Mouse (Mus musculus): ENCODE data around the gene Ear10.
"Not testable (repeated sequence)": the region's sequence is repeated elsewhere in the genome, so short reads cannot be mapped to it uniquely, and the experiment has no call there.

Gene Ear10

DNA sequence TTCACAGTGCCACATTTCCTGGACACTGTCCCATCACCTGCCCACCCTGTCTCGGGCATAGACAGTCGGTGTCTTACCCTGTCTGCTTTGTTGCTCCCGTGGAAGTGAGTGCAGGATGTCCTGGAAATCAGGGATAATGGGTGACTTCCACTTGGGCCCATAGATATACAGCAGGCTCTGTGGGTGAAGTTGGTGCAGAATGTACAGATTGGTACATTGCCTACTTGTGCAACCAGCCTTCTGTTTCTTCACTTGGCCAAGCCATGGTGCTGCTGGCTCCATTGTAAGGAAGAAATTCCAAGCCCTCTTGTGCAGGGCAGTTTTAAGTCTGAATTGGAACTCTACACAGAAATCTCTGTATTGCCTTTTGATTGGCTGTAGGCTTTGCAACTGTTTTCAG lies at the start of gene Ear10:
Ear10 (minus strand) TSS at position 101 of the 400 bp plus-strand sequence.
- DNase-seq: not testable (repeated sequence)

DNA sequence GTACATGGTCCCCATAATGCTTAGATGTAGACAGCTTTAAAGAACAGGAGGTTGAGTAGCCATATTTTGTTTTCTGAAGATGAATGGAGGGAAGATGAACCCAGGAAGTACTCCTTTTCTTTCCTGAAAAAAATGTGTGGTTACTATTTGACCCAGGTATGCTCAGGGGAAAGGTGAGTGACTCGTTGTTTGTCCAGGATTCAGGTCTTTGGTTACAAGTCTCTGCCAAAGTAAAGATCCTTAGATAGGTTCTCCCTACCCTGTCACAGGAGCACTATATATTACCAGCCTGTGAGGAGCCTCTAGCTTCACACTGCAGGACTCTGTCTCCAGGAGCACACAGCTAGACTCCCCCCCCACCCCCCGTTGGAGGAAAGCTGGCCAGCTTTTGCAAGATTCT lies 33.4 kb upstream of the Ear10 start, which contains the start of gene Ang5:
Ang5 (plus strand) TSS at position 301 of the 400 bp plus-strand sequence.
- not testable (repeated sequence) for DNase-seq

DNA sequence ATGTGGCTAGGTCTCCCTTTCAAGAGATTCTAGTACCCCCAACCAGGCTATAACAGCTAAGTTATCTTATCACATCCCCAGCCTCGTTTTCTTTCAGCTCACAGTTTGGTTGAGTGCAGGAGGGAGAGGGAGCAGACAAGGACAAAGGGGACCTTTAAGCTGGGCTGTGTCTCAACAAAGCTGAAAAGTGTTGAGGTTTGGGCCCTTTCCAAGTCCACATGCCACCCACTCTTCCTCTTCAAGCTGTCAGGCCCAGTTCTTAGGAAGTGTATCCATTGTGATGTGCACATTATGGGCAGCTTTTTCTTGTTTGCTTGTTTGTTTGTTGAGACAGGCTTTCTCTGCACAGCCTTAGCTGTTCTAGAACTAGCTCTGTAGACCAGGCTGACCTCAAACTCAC lies 31.7 kb upstream of the Ear10 start:
- not testable (repeated sequence) for DNase-seq

DNA sequence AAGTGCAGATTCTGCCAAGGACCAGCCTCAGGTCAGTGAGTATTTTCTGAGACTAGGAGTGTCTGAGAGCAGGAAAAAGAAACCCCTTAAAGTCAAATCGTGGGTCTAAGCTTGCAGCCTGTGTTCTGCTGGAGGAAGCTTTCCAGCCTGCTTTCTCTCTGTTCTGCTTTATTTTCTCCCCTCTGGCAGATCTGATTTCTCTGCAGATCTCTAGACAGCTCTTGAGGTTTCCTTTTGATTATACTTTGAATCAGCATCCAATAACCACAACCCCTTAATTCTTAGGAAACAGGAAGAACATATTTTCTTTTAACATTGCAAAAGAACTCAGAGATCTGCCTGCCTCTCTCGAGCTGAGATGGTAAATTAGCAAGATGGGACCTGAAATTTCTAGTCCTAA lies 30.0 kb upstream of the Ear10 start:
- not testable (repeated sequence) for DNase-seq

DNA sequence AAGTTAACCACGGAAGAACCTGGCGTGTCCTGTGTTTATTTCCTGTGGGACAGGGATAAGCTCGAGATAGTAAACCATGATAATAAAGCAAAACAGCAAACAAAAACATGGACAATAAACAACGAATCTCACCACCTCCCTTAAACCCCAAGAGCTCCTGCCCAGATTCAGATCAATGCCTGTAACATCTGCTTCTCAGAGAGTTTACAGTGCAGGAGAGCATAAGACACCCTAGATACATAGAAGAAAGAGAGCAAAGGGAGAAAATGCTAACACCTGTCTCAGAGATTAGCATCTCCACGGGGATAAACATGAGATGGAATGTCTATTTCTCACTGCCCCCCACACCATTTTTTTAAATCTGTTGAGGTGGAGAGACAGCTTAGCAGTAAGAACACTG lies 10.0 kb upstream of the Ear10 start:
- not testable (repeated sequence) for DNase-seq

DNA sequence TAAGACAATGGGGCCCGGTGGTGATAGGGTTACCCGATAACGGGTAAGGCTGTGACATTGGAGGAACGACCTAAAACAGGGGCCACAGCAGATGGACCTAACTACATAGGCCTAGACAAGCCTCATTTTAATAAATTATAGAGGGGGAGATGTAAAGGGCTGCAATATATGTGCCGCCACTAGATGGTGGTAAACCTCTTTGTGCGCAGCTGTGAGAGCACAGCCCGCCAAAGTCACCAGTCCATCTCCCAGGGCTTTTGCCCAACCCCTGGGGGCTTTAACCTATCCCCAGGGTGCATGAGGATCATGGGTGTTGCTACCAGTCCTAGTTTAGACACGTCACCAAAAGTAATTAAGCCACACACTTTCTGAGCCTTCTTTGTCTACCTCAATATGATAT lies 9.6 kb upstream of the Ear10 start:
- DNase-seq: peak; percentile 4 to 13

DNA sequence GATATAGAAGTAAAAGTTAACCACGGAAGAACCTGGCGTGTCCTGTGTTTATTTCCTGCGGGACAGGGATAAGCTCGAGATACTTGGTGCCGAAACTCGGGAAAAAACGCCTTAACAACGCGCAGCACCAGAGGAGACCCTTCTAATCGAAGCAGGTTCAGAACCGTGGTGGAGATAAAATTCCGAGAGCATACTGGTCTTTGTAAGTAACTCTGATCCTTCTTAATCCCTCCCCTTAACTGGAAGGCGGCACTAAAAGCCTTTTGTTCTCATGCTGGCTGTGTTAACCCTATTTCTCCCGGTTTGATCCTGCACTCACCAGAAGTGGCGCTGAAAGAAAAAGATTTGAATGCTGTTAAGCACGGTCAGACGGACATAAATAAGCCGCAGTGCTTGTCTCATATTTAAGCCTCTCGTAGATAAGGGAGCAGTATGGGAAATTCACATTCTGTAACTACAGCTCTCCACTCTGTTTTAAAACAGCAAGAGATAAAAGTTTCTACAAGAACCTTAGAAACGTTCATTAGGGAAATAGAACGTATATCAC lies 2.1 kb upstream of the Ear10 start:
- not testable (repeated sequence) for DNase-seq

DNA sequence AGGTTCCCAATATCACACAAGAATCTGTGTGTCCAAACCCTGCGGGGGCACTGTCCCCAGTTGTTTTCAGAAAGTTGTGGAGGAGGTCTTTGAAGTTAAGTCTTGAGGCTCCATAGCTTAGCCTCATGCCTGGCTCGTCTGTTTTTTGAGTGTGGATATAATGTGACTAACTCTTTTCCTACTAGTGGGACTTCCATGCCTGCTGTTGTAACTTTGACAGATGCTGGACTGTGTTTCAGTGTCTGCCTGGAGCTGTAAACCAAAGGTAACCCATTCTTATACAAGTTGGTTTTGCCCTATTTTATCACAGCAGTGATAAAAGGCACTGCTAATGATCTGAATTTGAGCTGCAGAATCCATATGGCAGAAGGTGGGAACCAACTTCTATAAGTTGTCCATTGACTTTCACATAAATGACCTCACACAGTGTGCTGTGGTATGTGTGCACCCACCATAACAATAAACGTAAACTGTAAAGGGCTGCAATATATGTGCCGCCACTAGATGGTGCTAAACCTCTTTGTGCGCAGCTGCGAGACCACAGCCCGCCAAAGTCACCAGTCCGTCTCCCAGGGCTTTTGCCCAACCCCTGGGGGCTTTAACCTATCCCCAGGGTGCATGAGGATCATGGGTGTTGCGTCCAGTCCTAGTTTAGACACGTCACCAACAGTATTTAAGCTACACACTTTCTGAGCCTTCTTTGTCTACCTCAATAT lies 1.5 kb upstream of the Ear10 start, which contains the start of gene Gm8113:
Gm8113 (plus strand) TSS at position 703 of the 716 bp plus-strand sequence.
- DNase-seq: peak; percentile 32 to 33

DNA sequence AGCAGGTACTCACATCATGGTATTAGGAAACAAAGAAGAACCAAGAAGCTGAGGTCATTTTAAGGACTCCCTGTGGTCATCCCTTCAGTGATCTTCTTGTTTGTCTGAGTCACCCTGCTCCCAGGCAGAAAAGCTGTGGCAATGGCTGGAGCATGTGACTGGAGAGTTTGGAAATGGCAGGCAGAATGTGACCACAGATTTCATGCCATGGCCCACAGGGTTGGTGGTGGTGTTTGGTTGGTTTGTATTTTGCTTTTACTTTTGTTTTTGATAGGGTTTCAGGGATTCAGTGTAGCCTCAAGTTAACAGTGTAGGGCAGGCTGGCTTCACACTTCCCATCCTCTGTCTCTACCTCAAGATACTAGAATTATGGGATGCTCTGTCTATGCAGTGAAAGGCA lies 5.1 kb downstream of the Ear10 start:
- DNase-seq: not testable (repeated sequence)

DNA sequence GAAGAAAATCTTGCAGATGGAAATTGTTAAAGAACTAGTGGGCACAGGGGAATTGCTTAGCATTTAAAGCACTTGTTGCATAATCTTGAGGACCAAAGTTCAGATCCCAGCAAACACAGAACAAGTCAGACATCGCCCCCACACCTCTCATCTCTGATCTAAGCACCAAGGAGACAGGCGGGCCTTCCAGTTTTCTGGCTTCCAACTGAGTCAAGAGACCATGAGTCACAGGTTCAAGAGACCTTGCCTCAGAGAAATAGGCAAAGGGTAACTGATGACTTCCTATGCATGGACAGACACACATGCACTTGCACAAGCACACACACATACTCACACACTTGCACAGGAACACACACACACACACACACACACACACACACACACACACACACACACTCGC lies 24.8 kb downstream of the Ear10 start:
- DNase-seq: not testable (repeated sequence)

DNA sequence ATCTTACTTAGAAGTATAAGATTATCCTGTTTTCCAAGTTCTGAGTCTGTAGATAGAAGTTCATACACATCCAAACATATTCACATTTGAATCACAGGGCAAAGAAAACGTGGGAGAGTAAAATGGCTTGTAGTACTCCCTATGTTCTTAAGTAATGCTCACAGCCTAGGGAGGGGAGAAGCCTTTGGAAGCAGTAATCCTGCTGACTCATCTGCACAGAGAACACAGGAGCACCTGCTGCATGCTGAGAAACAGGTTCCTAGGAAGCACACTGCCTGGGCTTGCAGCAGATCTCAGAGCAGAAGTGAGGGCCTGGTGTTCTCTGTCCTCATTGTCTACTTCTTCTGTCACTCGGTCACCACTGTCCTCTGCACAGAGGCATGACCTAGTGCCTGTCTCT lies 28.0 kb downstream of the Ear10 start:
- DNase-seq: not testable (repeated sequence)

DNA sequence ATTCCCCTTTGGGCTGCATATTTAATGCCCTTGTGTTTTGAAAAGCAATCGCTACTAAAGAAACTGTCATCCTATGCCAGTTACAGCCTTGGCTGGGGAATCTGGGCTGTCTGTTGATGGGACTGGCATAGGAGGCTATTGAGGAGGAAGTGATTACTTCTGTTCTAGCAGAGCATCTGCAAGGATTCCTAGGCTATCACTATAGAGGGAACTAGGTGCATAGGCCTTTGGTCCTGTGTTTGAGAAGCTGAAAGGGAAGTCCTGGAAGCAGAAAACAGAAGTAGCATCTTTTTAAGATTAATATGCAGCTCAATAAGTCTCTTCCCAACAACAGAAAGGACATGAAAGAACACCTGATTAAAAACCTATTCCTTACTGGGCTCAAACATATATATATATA lies 32.1 kb downstream of the Ear10 start:
- not testable (repeated sequence) for DNase-seq

DNA sequence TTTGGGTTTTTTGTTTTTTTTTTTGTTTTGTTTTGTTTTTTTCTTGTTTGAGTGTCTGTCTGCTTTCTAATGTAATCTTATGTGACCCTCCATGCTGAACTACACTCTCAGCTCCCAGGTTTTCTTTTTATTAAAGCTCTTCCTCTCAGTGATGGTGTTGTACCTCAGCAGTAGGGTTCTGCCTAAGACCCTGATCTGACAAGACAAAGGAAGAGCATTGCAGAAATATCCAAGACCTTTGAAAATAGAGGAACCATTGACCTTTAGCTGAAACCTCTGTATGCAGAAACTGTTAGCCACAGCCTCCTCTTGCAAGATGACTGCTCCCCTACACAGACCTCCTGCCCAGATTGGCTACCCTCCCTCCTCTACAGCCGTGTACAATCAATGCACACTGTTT lies 37.1 kb downstream of the Ear10 start:
- not testable (repeated sequence) for DNase-seq

DNA sequence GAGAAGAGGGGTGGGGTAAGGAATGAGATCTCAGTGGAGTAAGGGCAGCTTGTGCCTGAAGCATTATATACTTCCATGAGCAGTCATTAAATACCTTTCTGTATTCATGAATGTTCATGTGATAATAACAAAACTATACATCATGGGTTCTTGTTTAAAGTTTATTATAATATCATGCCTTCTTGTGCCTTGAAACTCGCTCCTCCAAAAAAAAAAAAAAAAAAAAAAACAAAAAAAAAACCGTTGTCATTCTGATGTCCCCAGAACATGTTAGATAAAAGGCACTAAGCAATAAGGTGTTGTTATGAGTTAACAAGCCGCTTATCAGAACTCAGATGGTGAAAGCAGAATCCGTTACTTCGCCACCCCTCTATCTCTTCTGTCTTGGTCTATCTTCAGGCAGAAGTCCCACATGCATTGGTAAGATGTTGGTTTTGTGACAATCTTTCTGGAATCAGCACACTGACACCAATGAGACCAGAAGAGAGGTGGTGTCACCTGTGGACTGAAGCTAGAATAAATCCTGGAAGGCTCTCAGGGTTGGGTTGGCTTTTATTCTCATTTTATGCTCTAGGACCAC lies 43.3 kb downstream of the Ear10 start:
- DNase-seq: not testable (repeated sequence)

DNA sequence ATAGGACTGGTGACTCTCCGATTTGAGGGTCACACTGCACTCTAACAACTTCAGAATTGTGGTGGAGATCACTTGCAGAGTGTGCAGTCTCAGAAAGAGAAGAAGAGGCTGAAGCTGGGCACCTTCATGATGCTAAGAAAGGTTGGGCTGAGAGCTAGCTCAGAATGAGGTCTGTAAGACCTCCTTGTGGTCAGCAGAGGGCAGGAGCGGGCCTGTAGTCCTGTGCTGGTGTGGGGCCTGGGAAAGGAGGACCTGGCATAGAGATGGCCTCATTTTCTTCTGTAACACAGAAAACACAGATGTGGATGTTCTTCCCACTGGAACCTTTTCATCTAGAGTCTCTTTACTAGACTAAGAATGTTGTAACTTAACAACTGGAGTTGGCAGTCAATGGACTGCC lies 45.6 kb downstream of the Ear10 start:
- not testable (repeated sequence) for DNase-seq

DNA sequence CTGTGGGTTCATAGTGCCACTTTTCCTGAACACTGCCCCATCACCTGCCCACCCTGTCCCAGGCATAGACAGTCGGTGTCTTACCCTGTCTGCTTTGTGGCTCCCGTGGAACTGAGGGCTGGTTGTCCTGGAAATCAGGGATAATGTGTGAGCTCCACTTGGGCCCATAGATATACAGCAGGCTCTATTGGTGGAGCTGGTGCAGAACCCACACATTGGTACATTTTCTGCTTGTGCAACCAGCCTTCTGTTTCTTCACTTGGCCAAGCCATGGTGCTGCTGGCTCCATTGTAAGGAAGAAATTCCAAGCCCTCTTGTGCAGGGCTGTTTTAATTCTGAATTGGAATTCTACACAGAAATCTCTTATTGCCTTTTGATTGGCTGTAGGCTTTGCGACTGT lies 47.9 kb downstream of the Ear10 start, which contains the start of gene Ear1:
Ear1 (minus strand) TSS at position 101 of the 400 bp plus-strand sequence.
- not testable (repeated sequence) for DNase-seq

DNA sequence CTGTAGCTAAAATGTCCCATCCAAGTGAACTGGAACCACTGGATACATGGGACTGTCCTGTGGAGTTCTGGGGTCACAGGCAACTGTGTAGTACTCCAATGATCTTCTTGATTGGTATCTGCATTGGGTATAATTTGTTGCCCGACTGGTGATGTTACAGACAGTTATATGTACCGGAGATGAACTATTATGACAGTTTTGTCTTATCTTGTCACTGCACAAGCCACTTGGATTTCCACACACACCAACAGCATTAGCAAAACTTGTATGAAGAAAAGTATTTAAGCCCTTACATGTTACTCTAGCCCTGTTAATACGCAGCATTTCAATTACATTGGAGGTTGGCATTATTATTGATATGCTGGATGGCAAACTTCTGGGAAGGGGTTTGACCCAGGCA lies 48.5 kb downstream of the Ear10 start:
- not testable (repeated sequence) for DNase-seq

Data from cerebellum, adult 18-20 months (tissue).